Mouse (Mus musculus) granulocyte monocyte progenitor cell, adult 5-6 weeks (primary cell): Measurements from ENCODE around the gene Necap2. TPM values are rescaled to one million over a fixed set of nuclear protein-coding genes. Genes with fewer than 3 reads are reported as not detected.

Experiments used
- ATAC-seq: replicated peaks from 2 replicates; pipeline ENCODE4 v1.8.0; 2016; ENCODE audit warnings: mild to moderate bottlenecking, moderate TSS enrichment, inconsistent platforms; ENCODE audit not compliant: poor library complexity, severe bottlenecking
- total RNA-seq, 2 experiments: library from RNA; stranded (forward) in 1 of 2; stranded (reverse) in 1 of 2; fragments of 200-712, 200-1000 nt in 1 of 2; fragments of >200 nt in 1 of 2; fragmentation: Nextera tagmentation in 1 of 2; gene quantifications; 2 replicates each; pipeline ENCODE4 v1.2.3; 2014 to 2017

Gene Necap2
- total RNA-seq (2014; fragmentation: Nextera tagmentation) (30.6 and 52.4 TPM in 2 replicates), total RNA-seq (2017) (45.5 and 54.2 TPM in 2 replicates)

DNA sequence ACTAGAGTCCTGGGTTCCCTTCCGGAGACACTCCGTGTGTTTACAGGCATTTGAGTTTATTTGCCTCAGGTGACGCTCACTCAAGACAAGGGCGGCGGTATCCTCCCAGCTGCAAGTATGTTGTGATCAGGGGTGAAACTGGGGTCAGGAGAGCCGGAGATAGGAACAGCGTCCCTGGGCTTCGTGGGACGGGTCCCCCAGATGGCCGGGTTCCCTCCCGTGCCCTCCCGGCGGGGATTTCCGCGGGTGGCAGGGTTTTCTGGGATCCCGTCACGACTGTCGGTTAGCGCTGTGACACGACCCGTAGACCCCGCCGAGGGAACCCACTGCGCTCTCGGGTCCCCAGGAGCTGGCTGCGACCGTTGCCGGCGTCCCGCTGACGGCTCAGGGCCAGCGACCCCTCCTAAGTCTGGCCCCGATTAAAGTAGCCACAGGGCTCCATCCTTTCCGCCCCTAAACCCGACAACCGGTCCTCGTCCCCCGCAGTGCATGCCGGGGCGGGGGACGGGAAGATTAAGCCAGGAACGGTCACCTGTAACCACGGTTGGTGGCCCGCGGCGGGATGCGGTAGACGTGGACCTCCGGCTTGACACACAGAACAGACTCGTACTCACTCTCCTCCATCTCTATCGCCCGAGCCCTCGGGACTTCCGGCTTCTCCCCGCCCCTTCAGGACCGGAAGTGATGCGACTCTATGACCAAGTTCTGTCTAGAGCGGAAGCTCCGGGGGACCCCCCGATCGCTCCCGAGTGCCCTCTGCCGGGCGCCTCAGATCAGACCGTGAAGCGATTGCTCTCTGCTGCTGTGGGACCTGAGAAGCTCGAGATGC lies at the start of gene Necap2:
Gene Necap2, minus strand, starts transcription at position 677 of the 829 bp plus-strand sequence.
- peak; percentile 89 for ATAC-seq

DNA sequence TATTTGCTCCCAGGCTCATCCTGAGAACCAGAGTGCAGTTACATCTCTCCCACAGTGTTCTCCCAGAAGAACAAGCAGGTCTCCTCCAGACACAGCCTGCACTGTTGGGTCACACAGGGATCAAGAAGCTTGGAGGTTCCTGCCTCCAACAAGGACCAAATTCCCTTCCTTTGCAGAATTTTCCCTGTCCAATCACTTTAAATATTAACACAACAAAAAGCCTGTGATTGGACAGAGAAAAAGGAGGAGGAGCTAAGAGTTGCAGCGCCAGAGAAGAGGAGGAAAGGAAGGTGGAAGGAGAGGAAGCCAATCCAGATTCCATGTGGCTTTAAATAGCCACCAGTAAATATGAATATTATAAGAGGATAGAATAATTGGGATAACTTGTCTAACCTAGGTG lies 44.9 kb upstream of the Necap2 start:
- ATAC-seq = no peak

DNA sequence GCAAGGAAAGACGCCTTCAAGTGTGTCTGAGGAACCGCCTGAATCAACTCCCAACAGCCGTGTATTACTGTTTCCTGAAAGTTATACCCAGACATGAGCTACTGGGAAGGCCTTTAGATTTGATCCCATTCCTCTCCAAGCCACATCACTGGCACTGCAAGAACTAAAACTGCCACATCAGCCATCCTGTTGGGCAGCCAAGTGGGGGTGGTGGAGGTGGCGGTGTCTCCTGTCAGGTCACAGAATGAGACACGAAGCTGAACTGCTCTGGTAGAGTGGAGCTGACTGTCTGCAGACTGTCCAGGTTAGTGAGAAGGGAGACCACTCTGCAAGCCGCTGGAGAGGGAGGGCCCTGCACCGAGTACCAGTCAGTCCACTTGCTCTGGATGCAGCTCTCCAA lies 44.5 kb upstream of the Necap2 start:
- no peak for ATAC-seq

DNA sequence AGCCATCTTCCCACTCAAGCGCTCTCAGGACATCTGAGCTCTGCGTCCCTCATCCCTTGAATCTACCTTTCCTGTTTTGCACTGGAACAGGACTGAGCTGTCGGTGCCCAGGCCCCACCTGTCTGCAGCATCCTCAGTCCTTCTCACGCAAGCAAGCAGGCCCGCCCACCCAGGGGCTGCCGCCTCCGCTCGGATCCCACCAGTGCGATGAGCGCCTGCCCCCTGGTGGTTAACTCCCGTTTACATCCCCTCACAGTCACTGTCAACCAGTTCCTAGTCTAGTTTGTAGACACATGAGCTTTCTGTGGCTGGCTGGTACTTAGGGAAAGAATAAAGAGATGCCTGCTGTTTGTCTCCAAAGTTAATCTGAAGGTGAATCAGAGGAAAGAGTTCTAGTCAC lies 42.5 kb upstream of the Necap2 start:
- peak; percentile 46; the same call in 1 of the 2 replicates for ATAC-seq

DNA sequence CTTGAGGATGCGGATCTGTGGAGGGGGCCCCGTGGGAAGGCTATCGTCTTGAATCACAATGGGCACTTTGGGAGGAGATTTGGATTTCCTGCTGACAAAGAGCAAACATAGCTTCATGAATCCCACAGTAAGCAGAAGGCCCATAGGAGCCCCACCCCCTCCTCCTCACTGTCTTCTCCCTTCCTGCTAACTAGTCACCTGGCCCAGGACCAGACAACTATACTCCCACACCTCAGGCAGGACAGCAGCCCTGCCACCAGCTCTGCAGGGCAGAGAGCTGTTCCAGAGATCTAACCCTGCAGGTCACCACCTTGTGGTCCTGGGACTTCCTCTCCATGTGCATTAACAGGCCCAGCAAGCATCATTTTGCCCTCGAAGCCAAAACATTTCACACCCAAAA lies 40.5 kb upstream of the Necap2 start:
- no peak for ATAC-seq

DNA sequence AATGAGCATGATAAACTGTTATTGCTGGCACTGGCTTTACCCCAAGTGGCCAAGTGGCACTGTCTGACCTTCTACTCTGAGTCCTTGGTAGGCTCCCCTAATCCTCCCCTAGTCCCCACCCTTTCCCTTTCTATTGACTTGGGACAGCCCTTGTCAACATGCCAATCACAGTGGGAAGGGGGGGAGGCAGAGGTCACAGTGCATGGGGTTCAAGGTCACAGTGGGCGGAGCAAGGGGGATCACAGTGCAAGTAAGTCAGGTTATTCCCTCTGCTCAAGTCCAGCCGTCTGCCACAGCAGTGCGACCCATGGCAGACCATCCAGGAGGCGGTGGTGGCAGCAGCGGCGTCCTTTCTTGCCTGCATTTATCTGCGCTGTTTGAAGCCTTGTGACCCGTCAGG lies 37.2 kb upstream of the Necap2 start:
- ATAC-seq = no peak

DNA sequence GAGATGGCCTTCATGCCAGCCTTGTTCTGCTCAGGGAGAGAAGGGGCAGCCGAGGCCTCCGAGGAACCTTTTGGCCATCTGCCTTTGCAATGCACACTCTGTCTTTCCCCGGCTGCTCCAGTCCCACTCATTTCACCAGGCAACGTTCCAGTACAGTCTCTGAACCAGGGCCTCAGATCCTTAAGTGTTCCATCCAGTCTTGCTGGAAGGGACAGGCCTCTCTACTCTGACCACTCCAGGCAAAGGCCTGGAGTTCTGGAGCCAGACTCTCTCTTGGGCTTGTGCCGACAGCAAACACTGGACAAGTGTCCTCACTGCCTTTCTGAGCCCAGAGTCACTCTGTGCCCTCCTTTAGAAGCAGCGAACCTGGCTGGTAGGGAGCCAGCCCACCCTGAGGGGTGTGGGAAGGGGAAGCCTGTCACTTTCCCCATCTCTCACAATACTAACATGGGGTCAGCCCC lies 36.4 kb upstream of the Necap2 start:
- ATAC-seq = no peak

DNA sequence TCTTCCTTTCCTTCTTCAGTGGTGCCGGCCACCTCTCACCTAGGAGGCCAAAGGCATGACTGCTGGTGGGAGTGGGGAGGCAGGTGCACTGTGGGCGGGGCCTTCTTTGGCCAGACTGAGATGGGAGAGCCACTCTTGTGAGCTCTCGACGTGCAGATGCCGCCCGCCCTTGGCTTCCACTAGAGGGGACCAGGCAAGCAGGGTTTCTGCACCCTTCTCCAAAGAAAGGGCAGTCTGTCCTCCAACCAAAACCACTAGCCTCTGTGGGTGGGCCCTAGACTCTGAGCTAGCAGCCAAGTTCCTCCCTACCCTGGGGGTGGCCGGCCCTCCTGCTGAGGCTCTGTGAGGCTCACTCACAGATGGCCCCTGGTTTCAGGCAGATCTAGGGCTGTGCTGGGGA lies 35.7 kb upstream of the Necap2 start:
- no peak for ATAC-seq

DNA sequence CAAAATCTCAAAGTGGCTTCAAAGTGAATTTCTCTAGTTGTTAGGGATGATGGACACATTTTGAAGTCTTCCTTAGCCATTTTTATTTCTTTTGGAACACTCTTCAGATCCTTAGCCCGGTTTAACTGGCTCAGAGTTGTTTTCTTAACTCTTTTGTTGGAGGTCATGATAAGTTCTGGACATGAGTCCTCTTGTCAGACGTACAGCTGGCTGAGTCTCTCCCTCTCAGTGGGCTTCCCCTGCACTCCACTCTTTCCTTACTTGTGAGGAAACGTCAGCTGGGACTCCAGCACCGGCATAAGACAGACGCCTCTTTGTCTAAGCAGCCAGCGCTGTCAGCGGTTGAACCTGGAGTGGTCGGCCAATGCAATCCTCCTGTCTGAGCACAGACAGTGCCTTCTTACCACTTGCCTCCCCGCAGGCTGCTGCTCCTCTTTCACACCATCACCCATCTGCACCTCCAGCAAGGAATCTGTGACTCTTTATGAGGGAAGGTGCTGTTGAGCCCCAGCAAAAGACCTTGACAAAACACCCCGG lies 30.1 kb upstream of the Necap2 start:
- ATAC-seq = no peak

DNA sequence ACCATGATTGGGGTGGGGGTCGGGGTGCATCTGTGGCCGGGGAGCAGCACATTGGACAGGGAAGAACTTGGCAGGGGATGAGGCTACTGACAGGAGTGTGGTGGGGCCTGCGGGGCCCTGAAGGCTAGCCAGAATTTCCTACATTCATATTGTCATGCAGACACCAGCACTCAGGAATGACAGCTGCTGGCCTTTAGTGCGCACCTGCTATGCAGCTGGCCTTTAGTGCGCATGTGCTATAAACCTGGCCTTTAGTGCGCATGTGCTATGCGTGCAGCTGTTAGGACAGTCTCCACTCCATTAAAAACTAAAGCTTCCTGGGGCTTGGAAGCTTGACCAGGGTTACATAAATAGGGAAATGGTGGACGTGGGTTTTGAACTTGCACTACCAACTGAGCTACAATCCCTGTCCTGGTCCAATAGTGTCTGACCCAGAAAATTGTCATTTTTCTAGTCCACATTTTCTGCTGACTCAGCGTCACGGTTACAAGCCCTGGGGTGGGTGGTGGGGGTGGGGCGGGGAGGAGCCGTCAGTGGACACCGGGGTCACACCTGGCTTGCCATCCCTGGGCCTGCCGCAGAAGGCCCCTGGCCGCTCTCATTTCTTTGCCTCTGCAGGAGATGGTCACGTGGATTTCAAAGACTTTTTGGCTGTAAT lies 28.5 kb upstream of the Necap2 start:
- ATAC-seq = no peak

DNA sequence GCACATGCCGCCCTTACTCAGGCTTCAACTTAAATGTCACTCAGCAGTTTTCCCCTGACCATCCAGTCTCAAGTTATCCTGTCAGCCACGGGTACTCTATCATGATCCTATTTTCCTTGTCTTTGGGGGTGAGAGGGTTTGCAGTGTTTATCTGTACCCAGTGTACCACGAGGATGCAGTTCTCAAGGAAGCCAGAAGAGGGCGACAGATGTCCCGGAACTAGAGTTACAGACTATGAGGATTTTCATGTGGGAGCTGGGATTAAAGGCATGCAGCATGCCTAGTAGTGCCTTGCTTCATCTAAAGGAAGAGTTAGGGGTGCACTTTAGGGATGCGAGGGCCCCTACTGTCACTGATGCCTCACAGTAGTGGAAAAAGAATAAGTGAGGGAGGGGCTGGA lies 23.7 kb upstream of the Necap2 start:
- ATAC-seq = no peak

DNA sequence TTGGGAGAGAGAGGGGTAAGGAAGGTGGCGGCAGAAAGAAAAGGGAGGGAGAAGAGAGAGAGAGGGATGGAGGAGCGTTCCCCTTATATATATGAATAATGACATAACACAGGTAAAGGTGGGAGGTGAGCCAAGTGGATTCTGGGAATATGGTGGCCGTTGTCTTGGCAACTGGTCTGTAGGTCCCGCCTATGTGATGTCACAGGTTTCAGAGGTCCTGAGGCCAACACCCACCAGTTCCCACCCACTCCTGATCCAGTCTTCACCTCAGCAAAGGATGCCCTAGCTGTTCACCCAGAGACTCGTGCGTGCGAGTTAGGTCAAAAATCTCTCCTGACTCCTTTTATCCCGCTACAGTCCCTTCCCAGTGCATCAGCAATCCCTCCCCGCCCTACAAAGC lies 23.1 kb upstream of the Necap2 start:
- ATAC-seq = no peak

DNA sequence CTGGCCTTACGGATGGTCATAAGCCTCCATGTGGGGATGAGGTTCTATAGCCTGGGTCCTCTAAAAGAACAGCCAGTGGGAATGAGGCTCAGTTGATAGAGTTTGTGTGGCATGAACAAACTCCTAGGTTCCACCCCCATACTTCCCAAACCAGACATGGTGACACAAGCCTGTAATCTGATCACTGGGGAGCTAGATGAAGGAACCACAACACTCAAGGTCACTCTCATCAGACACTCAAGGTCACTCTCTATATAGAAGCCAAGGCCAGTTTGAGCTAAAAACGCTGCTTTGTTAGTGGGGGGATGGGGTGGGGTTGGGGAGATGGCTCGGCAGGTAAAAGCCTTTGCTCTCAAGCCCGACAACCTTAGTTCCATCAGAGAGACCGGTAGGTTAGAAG lies 21.8 kb upstream of the Necap2 start:
- ATAC-seq = no peak

DNA sequence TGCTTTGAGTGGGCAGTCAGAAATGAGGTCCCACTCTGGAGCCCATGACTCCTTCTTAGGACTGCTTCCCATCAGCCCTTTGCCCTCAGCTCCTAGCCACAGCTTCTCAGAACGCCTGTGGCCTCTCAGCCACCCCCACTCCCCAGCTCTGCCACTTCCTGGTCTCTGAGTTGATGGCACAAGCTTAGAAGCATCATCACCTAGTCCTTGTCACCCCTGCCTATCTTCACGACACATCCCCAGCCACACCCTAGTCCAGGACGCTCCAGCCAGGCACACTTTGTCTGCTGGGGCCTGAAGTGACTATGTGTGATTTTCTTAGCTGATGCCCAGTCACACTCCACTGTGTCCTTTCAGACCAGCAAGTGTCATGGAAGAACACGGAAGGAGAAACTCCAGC lies 20.8 kb upstream of the Necap2 start:
- ATAC-seq = peak; percentile 46; the same call in 1 of the 2 replicates

DNA sequence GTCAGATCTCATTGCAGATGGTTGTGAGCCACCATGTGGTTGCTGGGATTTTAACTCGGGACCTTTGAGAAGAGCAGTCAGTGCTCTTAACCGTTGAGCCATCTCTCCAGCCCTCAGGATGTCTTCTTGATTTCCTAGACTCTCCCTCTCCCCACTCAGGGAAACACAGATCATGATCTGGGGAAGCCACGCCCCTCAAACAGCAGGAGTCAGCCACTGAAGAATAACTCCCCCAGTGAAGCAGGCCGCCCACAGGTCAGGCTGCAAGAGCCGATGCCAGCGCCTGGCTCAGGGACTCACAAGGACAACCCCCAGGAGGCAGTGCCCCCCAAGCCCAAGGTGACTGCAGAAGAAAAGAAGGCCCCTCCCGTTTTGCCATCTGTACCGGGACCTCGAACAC lies 18.6 kb upstream of the Necap2 start:
- no peak for ATAC-seq

DNA sequence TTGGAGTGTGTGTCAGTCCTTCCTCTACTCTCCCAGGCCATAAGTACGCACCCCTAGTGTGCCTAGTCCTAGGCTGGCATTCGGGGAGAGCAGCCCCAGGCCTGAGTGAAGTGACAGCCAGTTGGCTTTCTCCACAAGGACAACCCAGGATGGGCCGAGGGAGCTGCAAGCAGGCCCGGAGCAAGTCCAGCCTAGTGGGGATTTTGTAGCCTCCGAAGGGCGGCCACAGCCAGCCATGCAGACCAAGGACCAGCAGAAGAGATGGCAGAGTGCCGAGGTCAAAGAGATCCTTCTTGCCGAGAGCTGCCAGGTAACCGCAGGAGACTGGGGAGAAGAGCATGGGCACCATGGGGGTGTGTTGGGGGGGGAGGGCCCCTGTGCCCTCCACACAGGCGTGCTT lies 16.9 kb upstream of the Necap2 start:
- ATAC-seq = no peak

DNA sequence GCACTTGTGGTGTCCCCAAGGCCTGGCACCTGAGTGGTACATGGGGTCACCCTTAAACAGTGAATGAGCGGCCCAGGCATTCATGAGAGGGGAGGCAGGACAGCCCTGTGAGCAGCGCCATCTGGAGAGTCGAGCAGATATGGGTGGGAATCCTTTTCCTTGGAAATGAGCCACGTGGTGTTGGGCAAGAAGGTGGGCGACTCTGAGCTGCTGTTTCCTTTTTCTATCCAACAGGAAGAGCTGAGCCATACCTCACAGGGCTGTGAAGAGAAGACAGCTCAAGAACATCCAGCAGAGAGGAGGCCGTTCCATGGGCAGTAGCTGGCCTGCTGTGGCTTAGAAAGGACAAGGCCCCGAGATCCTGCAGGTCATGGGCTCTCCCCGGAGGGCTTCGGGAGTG lies 10.6 kb upstream of the Necap2 start:
- peak; percentile 22; the same call in 1 of the 2 replicates for ATAC-seq

DNA sequence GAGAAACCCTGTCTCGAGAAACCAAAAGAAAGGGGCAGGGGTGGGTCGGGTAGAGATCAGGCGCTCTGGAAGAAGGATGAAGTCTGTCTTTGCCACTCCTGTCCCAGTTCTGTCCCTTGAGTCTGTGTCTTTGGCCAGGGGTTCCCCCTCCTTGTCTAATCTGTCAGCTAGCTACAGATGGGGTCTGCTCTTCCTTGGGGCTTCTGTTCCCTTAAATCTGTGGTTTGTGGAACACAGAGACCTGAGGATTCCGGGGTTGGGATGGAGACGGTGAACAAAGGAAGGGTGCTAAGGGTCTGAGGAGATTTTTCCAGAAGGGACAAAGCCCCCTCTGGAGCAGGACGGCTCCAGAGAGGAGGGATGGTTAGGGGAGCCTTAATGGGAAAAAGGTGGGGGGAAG lies 9.9 kb upstream of the Necap2 start, which contains the start of gene Spata21:
Gene Spata21, plus strand, starts transcription at position 301 of the 400 bp plus-strand sequence.
- ATAC-seq = no peak

DNA sequence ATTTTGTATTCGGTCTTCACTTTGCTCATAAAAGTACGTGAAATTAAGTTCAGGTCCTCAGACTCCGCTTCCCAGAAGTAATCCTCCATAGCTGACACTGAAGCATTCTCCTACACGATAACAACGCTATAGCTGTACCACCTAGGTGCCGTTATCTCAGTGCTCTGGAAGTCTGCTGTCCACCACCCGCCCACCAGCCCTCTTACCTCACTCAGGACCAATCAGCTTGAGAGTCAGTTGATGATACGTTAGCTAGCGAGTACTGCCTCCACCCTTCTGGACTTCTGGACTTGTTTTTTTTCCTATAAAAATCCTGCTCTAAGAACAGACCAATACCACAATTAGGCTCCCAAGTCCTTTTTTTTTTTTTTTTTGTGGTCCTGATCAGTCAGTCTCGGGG lies 8.7 kb upstream of the Necap2 start:
- no peak for ATAC-seq

DNA sequence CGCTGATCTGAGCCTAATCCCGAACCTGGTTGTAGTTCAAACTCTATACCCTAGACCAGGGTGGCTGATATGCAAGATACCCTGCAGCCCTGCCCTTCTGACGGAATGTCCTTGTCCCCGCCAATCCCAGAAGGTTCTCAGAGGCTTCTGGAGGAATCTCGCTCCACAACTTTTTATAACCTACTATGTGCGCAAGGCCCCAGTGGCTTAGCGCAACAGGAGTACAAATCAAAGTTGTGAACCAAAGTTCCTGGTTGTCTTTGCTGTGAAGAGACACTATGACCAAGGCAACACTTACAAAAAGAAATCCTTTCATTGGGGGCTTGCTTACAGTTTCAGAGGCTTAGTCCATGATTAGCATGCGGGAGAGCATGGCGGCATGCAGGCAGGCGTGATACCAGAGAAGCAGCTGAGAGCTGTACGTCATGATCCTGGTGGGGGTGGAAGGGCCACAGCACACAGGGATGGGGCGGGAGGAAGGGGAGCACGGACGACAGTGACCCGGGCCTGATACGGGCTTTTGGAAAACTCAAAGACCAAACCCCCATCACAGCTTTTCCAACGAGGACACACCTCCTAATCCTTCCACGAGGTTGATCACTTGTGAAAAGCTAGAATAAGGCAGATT lies 467 bp upstream of the Necap2 start:
- ATAC-seq = no peak
